Mouse (Mus musculus) fat pad, adult 2 months (tissue): ENCODE measurements around the gene Ppwd1.
A peak's percentile ranks its signal among the peaks of the same experiment; 100 is the strongest.
"Not testable (repeated sequence)": the region's sequence is repeated elsewhere in the genome, so short reads cannot be mapped to it uniquely, and the experiment has no call there.

Experiments used
- DNase-seq: peaks from one replicate; pipeline ENCODE4 v3.0.0-alpha.2; 2011; ENCODE audit warnings: low read depth, low spot score; ENCODE audit errors: extremely low read depth

Gene Ppwd1

GRCm38 (mm10) chr13:104228384-104229066 lies at the start of gene Ppwd1, which contains the start of gene Cenpk:
TSS of gene Ppwd1 (minus strand) at chr13:104228843.
TSS of gene Cenpk (plus strand) at chr13:104228611.
- peak; percentile 50 for DNase-seq

- DNase-seq: no peak
These were observed 30.4 kb upstream of the Ppwd1 start for GRCm38 (mm10) chr13:104258997-104259396.

- DNase-seq: no peak
These were observed 538 bp upstream of the Ppwd1 start for GRCm38 (mm10) chr13:104229181-104229580.

- no peak for DNase-seq
These were observed 1.2 kb downstream of the Ppwd1 start for GRCm38 (mm10) chr13:104227478-104227877.

GRCm38 (mm10) chr13:104204313-104204712 lies 24.3 kb downstream of the Ppwd1 start:
- no peak for DNase-seq

- DNase-seq: not testable (repeated sequence)
These were observed 32.8 kb downstream of the Ppwd1 start for GRCm38 (mm10) chr13:104195891-104196290.

- no peak for DNase-seq
These were observed 41.3 kb downstream of the Ppwd1 start for GRCm38 (mm10) chr13:104187357-104187756.

GRCm38 (mm10) chr13:104179176-104179888 lies 49.3 kb downstream of the Ppwd1 start:
- DNase-seq: no peak

- DNase-seq: peak; percentile 78
These were observed 50.0 kb downstream of the Ppwd1 start, which contains the start of gene Trim23 for GRCm38 (mm10) chr13:104178650-104179121. TSS of gene Trim23 (plus strand) at chr13:104178797.

- DNase-seq: no peak
These were observed 50.6 kb downstream of the Ppwd1 start, which contains the start of gene Trappc13 for GRCm38 (mm10) chr13:104177796-104178649. TSS of gene Trappc13 (minus strand) at chr13:104178469.

GRCm38 (mm10) chr13:104176874-104177273 lies 51.8 kb downstream of the Ppwd1 start:
- no peak for DNase-seq

GRCm38 (mm10) chr13:104172498-104172897 lies 56.1 kb downstream of the Ppwd1 start:
- no peak for DNase-seq

GRCm38 (mm10) chr13:104171711-104172110 lies 56.9 kb downstream of the Ppwd1 start:
- DNase-seq: no peak

- DNase-seq: no peak
These were observed 73.0 kb downstream of the Ppwd1 start for GRCm38 (mm10) chr13:104155686-104156085.
